Mouse (Mus musculus) neural tube, embryonic 14.5 days (tissue): ENCODE data around the gene Top1. TPM values are rescaled to one million over a fixed set of nuclear protein-coding genes. Genes with fewer than 3 reads are reported as not detected.

ENCODE experiments used
- ATAC-seq: fragments of 200-750 bp; cut with Nextera tagmentation; 2 replicates; pipeline ENCODE4 v1.8.0; 2017; ENCODE audit warnings: low read depth, mild to moderate bottlenecking, moderate TSS enrichment, moderate library complexity
- H3K27ac ChIP-seq: fragments of 300-500 bp; sonication (generic); 2 replicates; pipeline ENCODE4 v1.5.1; 2014; ENCODE audit warnings: low read depth, mild to moderate bottlenecking, control low read depth, low read length, moderate library complexity, mixed read lengths
- H3K27me3 ChIP-seq: fragments of 300-500 bp; sonication (generic); 2 replicates; pipeline ENCODE4 v1.6.1; 2014; ENCODE audit warnings: low read length; ENCODE audit not compliant: control insufficient read depth, insufficient read depth
- H3K36me3 ChIP-seq: fragments of 300-500 bp; sonication (generic); 2 replicates; pipeline ENCODE4 v1.6.1; 2014; ENCODE audit warnings: low read length, mixed read lengths; ENCODE audit not compliant: control insufficient read depth, insufficient read depth
- H3K4me1 ChIP-seq: fragments of 300-500 bp; sonication (generic); 2 replicates; pipeline ENCODE4 v1.6.1; 2014; ENCODE audit warnings: low read length; ENCODE audit not compliant: control insufficient read depth, insufficient read depth
- H3K4me2 ChIP-seq: fragments of 300-500 bp; sonication (generic); 2 replicates; pipeline ENCODE4 v1.6.1; 2014; ENCODE audit warnings: mild to moderate bottlenecking, low read depth, low read length, control low read depth
- H3K4me3 ChIP-seq: fragments of 300-500 bp; sonication (generic); 2 replicates; pipeline ENCODE4 v1.5.1; 2014; ENCODE audit warnings: low read depth, low read length, control low read depth, mixed read lengths
- H3K9ac ChIP-seq: fragments of 300-500 bp; sonication (generic); replicated peaks from 2 replicates; pipeline ENCODE4 v1.6.1; 2014; ENCODE audit warnings: low read depth, mild to moderate bottlenecking, control low read depth, low read length, mixed read lengths
- H3K9me3 ChIP-seq: fragments of 300-500 bp; sonication (generic); 2 replicates; pipeline ENCODE4 v1.6.1; 2016; ENCODE audit warnings: low read length; ENCODE audit not compliant: control insufficient read depth
- WGBS: fragments of 180-500 bp; shearing (Covaris S2); extraction: QIAGEN DNeasy Blood & Tissue Kit; methylation state at CpG from one replicate; pipeline ENCODE4 v1.1.7; 2014; 5-methylcytosine and 5-hydroxymethylcytosine counted together
- polyA plus RNA-seq: library from polyadenylated mRNA; unstranded; fragments of >200 nt; fragmentation: Nextera tagmentation; extraction: Ambion mirVana; gene quantifications from 2 replicates; pipeline ENCODE4 v1.2.1, GENCODE M21; 2014

The Top1 gene
- polyA plus RNA-seq, 1 experiment from 2014 or later: 80.3 TPM

DNA sequence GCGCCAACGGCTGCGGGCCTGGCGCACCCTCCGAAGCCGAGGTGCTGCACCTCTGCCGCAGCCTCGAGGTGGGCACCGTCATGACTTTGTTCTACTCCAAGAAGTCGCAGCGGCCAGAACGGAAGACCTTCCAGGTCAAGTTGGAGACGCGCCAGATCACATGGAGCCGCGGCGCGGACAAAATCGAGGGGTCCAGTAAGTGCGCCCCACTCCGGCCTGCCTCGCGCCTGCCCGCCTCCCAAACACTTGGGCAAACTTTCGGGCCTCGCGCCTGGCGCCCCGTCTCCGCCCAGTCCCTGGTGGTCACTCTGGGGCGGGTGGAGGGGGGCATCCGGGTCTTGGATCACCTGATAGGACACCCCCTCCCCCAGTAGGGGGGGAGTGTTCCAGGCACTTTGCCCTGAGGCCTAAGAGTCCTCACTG, 86.2 kb downstream of the Top1 start:
- H3K27ac ChIP-seq: peak overlapping the region; percentile 99
- WGBS: under 1% methylated on average over 32 of the region's 32 CpGs
- ATAC-seq: peak; percentile 9; the same call in 1 of the 2 replicates
- H3K9ac ChIP-seq: peak overlapping the region; percentile 100
- H3K36me3 ChIP-seq: no peaks in the 10 kb centered on the region; the same call in 1 of the 2 replicates
- no peaks in the 10 kb centered on the region for H3K27me3 ChIP-seq
- peaks cover 29% of the 10 kb centered on the region for H3K4me1 ChIP-seq
- peak overlapping the region; percentile 82 for H3K4me2 ChIP-seq
- no peaks in the 10 kb centered on the region for H3K9me3 ChIP-seq
- H3K4me3 ChIP-seq: peak overlapping the region; percentile 85

DNA sequence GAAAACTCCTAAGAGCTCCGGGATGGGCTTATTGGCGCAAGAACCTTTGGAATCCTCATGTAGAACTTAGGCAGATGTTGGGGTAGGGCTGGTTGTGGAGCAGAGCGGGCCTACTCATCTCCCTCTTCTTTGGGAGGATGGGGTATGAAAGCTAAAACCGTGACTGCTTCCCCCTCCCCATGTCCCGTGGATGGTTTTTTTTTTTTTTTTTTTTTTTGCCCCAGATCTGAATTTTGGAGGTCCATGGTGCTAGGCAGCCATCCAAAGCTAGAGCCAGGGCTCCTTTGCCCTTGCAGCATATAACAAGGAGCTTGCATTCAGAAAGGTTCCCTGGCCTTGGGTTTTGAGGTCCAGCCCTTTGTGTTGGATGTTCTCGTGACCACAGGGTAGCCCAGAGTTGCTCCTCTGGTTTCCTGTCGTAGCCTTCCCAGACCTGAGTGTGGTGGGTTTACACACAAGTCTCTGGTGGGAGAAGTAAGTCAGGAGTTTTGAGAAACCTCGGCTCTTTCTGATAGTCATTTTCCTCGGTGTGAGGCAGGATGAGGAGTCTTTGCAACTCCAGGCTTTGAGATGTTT, 86.8 kb downstream of the Top1 start:
- no peaks in the 10 kb centered on the region for H3K27me3 ChIP-seq
- H3K9me3 ChIP-seq: no peaks in the 10 kb centered on the region
- no peaks in the 10 kb centered on the region; the same call in 1 of the 2 replicates for H3K36me3 ChIP-seq
- peaks cover 30% of the 10 kb centered on the region for H3K4me1 ChIP-seq
- peak overlapping the region; percentile 82 for H3K4me2 ChIP-seq
- peak overlapping the region; percentile 85 for H3K4me3 ChIP-seq
- H3K9ac ChIP-seq: peak overlapping the region; percentile 100
- WGBS: 40% methylated on average over 9 of the region's 9 CpGs
- H3K27ac ChIP-seq: no peak overlapping the region
- no peak for ATAC-seq

DNA sequence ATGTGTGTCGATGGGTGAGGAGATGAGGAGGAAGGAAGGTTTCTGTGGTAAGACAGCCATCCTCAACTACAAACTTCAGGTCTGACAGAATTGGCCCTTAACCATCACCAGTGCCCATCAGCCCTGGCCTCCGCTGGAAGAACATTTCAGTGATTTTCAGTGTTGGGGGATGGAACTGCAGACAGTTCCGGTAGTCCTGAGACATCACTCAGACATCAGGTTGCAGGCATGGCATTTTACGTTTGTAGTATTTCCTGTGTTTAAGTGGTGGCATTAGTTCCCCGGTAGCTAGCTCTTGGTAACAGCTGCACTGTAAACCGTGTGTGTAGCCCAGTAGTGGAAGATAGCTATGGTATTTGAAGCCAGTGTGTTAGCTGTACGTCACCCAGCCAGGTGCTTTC, 87.4 kb downstream of the Top1 start:
- Histone ChIP-seq H3K4me3 (peak overlapping the region; percentile 85), H3K9ac (peak overlapping the region; percentile 100; the same call in 1 of the 2 replicates), H3K27me3 (no peaks in the 10 kb centered on the region), H3K36me3 (no peaks in the 10 kb centered on the region; the same call in 1 of the 2 replicates), H3K9me3 (no peaks in the 10 kb centered on the region), H3K27ac (no peak overlapping the region), H3K4me1 (peaks cover 36% of the 10 kb centered on the region), H3K4me2 (peak overlapping the region; percentile 82)
- WGBS: 59% methylated on average over 7 of the region's 7 CpGs
- ATAC-seq: no peak

DNA sequence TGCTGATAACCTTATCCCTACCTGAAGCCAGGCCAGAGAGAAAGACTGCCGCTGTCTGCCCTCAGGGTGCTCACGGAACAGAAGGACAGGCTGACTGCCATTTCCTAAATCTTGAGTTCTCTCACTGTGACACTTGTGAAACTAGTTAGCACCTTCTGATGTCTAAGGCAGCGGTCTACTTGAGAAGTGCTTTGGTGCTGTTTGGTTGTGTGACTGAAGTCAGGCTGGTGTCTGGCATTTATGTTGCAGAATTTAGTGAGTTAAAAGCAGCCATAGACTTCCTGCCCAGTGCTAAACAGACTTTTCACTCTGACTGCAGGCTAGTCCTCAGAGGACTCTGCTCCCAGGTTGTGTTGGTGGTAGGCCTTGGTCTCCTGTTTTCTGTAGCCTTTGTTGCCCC, 88.6 kb downstream of the Top1 start:
- H3K9ac ChIP-seq: no peak overlapping the region
- H3K4me1 ChIP-seq: peaks cover 41% of the 10 kb centered on the region
- peak overlapping the region; percentile 82; the same call in 1 of the 2 replicates for H3K4me2 ChIP-seq
- H3K27ac ChIP-seq: no peak overlapping the region
- H3K36me3 ChIP-seq: no peaks in the 10 kb centered on the region; the same call in 1 of the 2 replicates
- ATAC-seq: no peak
- H3K4me3 ChIP-seq: no peak overlapping the region
- 96% methylated on average over 3 of the region's 3 CpGs for WGBS
- no peaks in the 10 kb centered on the region for H3K9me3 ChIP-seq
- H3K27me3 ChIP-seq: no peaks in the 10 kb centered on the region

DNA sequence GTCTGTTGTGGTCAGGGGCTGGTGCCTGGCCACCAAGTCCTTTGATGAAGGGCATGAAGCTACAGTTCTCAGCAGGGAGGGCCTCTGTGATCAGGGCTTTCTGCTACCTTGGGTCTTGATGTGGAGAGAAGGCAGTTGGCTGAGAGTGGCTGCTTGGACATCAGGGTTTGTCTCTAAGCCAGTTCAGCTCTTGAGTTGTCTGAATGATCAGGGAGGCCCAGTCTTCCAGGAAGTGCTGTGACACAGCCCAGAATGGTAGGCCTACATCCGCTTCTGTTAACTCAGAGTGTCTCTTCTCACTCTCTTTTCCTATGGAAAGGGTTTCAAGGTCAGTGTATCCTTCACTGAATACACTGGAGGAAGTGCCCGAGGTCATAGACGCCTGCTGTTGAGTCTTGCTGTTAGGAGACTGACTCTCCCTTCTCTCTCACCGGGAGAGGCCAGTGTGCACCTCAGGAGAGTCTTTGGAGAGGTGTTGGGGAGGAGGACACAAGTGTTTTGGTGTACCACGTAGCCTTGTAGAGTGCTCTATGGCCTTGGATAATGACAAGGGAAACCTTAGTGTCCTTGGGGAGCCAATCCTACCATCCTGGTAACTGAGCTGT, 90.1 kb downstream of the Top1 start:
- H3K4me1 ChIP-seq: peaks cover 45% of the 10 kb centered on the region
- no peaks in the 10 kb centered on the region for H3K9me3 ChIP-seq
- no peak overlapping the region for H3K4me2 ChIP-seq
- H3K4me3 ChIP-seq: no peak overlapping the region
- ATAC-seq: no peak
- no peaks in the 10 kb centered on the region; the same call in 1 of the 2 replicates for H3K36me3 ChIP-seq
- no peak overlapping the region for H3K27ac ChIP-seq
- 89% methylated on average over 5 of the region's 5 CpGs for WGBS
- H3K27me3 ChIP-seq: no peaks in the 10 kb centered on the region
- H3K9ac ChIP-seq: no peak overlapping the region

DNA sequence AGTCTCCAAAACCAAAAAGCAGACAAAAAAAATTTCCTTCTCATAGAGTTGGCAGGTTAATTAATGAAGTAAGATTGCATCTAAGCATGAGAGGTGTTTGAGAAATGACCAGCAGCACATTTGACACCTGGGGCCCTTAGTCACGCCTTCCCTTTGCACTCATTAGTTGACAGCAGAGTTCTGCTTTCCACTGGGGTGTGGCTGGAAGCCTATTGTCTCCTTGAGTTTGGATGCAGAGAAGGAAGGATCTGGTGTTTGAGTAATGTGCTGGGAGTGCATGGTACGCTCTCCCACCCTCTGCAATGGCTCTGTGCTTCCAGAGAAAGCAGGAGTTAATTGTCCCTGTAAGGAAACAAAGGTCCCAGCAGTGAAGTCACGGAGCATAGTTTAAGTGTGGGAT, 90.8 kb downstream of the Top1 start:
- Histone ChIP-seq H3K4me2 (no peak overlapping the region), H3K27me3 (no peaks in the 10 kb centered on the region), H3K9me3 (no peaks in the 10 kb centered on the region), H3K4me3 (no peak overlapping the region), H3K27ac (no peak overlapping the region), H3K4me1 (peaks cover 45% of the 10 kb centered on the region), H3K9ac (no peak overlapping the region), H3K36me3 (no peaks in the 10 kb centered on the region; the same call in 1 of the 2 replicates)
- ATAC-seq: no peak
- 93% methylated on average over 3 of the region's 3 CpGs for WGBS

DNA sequence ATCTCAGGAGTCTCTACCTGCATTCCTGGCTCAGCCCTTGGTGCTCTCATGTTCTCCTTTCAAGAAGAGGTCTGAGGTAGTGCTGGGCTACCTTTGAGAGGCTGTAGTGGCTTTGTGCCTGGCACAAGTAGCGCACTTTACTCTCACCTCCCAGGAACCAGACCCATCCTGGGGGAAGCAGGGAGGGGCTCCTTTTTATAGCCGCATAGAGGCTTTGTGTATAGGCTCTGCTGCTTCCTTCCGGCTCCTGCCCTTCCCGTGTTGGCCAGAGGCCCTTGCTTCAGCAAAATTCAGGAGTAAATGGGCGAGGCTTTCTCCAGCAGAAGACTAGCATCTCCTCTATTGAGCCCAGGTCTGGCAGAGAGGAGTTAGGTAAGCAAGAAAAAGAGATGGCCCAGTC, 92.7 kb downstream of the Top1 start:
- H3K9ac ChIP-seq: no peak overlapping the region
- ATAC-seq: no peak
- no peaks in the 10 kb centered on the region for H3K27me3 ChIP-seq
- no peak overlapping the region for H3K4me2 ChIP-seq
- peaks cover 41% of the 10 kb centered on the region for H3K4me1 ChIP-seq
- H3K4me3 ChIP-seq: no peak overlapping the region
- H3K9me3 ChIP-seq: no peaks in the 10 kb centered on the region
- WGBS: 44% methylated on average over 5 of the region's 5 CpGs
- no peaks in the 10 kb centered on the region; the same call in 1 of the 2 replicates for H3K36me3 ChIP-seq
- no peak overlapping the region for H3K27ac ChIP-seq

DNA sequence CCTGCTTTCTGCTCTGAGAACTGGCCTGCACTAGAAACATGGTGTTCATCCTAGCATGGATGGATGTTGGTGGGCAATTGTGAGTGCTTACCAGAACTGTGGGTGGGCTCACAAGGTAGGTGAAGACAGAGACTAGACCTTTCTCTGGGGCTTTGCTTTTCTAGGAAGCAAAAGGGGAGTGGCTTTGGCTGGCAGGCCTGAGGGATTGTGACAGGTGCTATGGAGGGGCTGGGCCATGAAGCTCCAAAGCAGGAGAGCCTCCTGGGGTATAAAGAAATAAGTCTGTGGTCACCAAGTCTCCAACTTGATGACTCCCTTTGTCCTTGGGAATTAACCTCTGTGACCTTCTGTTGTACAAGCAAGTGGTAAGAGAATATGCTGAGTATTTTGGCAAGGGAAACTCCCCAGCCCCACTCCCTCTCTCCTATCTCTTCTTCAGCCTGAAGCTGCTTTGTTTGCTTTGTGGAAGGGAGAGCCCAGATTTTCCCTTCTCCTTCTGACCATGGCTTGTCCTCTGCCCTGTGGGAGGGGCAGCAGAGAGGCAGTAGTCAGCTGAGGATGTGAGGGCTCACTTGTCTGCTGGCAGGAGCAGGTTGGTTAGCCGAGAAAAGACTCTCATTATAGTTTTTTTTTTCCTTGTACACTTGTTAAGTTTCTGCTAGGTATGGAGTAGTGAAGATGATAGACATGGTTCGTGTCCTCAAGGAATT, 94.1 kb downstream of the Top1 start:
- Histone ChIP-seq H3K4me3 (no peak overlapping the region), H3K36me3 (no peaks in the 10 kb centered on the region; the same call in 1 of the 2 replicates)
- 69% methylated on average over 2 of the region's 2 CpGs for WGBS

More for the DNA sequence above, 94.1 kb downstream of the Top1 start:
- Histone ChIP-seq H3K9me3 (no peaks in the 10 kb centered on the region), H3K27me3 (no peaks in the 10 kb centered on the region), H3K9ac (no peak overlapping the region), H3K27ac (no peak overlapping the region), H3K4me2 (no peak overlapping the region), H3K4me1 (peaks cover 34% of the 10 kb centered on the region)
- ATAC-seq: no peak
